Mouse (Mus musculus): ENCODE measurements around the gene Gga1.
"Not testable (repeated sequence)": the region's sequence is repeated elsewhere in the genome, so short reads cannot be mapped to it uniquely, and the experiment has no call there.

Gga1 gene

GRCm38 (mm10) chr15:78845321-78845720, 31.7 kb upstream of the Gga1 start:
- in situ Hi-C loops (cut with MseI, MboI): no loop called here

- in situ Hi-C loops (cut with MseI, MboI): no loop called here
Measured at GRCm38 (mm10) chr15:78845867-78846266, 31.1 kb upstream of the Gga1 start.

- in situ Hi-C loops (cut with MseI, MboI): no loop called here
Measured at GRCm38 (mm10) chr15:78846352-78846751, 30.6 kb upstream of the Gga1 start.

- in situ Hi-C loops (cut with MseI, MboI): not testable (repeated sequence)
Measured at GRCm38 (mm10) chr15:78846805-78847204, 30.2 kb upstream of the Gga1 start.

GRCm38 (mm10) chr15:78848467-78848866, 28.5 kb upstream of the Gga1 start:
- in situ Hi-C loops (cut with MseI, MboI): no loop called here

GRCm38 (mm10) chr15:78849485-78849884, 27.5 kb upstream of the Gga1 start:
- in situ Hi-C loops (cut with MseI, MboI): no loop called here

- in situ Hi-C loops (cut with MseI, MboI): no loop called here
Measured at GRCm38 (mm10) chr15:78850059-78850824, 26.7 kb upstream of the Gga1 start.

GRCm38 (mm10) chr15:78850944-78851343, 26.0 kb upstream of the Gga1 start:
- in situ Hi-C loops (cut with MseI, MboI): no loop called here

- in situ Hi-C loops (cut with MseI, MboI): no loop called here
Measured at GRCm38 (mm10) chr15:78851505-78852153, 25.4 kb upstream of the Gga1 start.

GRCm38 (mm10) chr15:78855303-78855965, 21.6 kb upstream of the Gga1 start, which contains the start of gene Lgals2:
TSS of gene Lgals2 (minus strand) at chr15:78855529.
- in situ Hi-C loops (cut with MseI, MboI): loop anchor here in 1 of 2 experiments (5.0 kb wide), 1 partner anchor 33 kb away; no protein-coding TSS in a partner anchor

GRCm38 (mm10) chr15:78857009-78857408, 20.0 kb upstream of the Gga1 start:
- in situ Hi-C loops (cut with MseI, MboI): loop anchor here in 1 of 2 experiments (5.0 kb wide), 1 partner anchor 35 kb away; no protein-coding TSS in a partner anchor

- in situ Hi-C loops (cut with MseI, MboI): loop anchor here in 1 of 2 experiments (5.0 kb wide), 1 partner anchor 37 kb away; no protein-coding TSS in a partner anchor
Measured at GRCm38 (mm10) chr15:78859311-78859710, 17.7 kb upstream of the Gga1 start.

- in situ Hi-C loops (cut with MseI, MboI): loop anchor here in 1 of 2 experiments (5.0 kb wide), 1 partner anchor 37 kb away; no protein-coding TSS in a partner anchor
Measured at GRCm38 (mm10) chr15:78859714-78860113, 17.3 kb upstream of the Gga1 start.

GRCm38 (mm10) chr15:78862280-78862679, 14.7 kb upstream of the Gga1 start:
- in situ Hi-C loops (cut with MseI, MboI): no loop called here

GRCm38 (mm10) chr15:78863154-78863553, 13.8 kb upstream of the Gga1 start:
- in situ Hi-C loops (cut with MseI, MboI): no loop called here

GRCm38 (mm10) chr15:78863852-78864253, 13.1 kb upstream of the Gga1 start:
- in situ Hi-C loops (cut with MseI, MboI): no loop called here

- in situ Hi-C loops (cut with MseI, MboI): no loop called here
Measured at GRCm38 (mm10) chr15:78868398-78868797, 8.6 kb upstream of the Gga1 start.

- in situ Hi-C loops (cut with MseI, MboI): no loop called here
Measured at GRCm38 (mm10) chr15:78868826-78869233, 8.2 kb upstream of the Gga1 start.

- in situ Hi-C loops (cut with MseI, MboI): no loop called here
Measured at GRCm38 (mm10) chr15:78869775-78870174, 7.2 kb upstream of the Gga1 start.

GRCm38 (mm10) chr15:78872021-78872608, 4.9 kb upstream of the Gga1 start:
- in situ Hi-C loops (cut with MseI, MboI): no loop called here

GRCm38 (mm10) chr15:78873803-78874435, 3.1 kb upstream of the Gga1 start:
- in situ Hi-C loops (cut with MseI, MboI): no loop called here

Measured in mouse trophoblast stem cell (cell line).